Mouse (Mus musculus): ENCODE measurements around the gene Lpin2. TPM values are rescaled to one million over a fixed set of nuclear protein-coding genes. Genes with fewer than 3 reads are reported as not detected.

The Lpin2 gene
- total RNA-seq, 2 experiments from 2014 or later: 90.1 to 101 TPM

DNA sequence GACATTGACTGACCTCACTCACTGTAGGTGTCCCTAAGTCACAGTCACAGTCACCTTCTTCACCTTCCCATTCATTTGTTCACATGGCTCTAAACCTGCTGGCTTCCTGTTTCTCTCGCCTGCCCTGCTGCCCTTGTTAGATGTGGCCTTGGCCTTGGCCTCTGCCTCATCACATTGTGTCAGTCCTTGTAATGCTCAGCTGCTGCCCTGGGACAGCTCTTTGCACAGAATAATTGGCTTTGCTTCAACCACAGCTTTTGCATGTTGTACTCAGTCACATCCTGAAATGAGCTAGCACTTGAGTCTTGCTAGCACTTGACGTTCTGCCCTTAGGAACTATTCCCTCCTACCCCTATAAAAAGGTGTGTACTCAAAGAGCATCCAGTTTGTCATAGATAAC is 42.2 kb downstream of the Lpin2 start:
- no peak for ATAC-seq (replicated peaks; ENCODE audit: low FRiP score, poor library complexity, severe bottlenecking)

DNA sequence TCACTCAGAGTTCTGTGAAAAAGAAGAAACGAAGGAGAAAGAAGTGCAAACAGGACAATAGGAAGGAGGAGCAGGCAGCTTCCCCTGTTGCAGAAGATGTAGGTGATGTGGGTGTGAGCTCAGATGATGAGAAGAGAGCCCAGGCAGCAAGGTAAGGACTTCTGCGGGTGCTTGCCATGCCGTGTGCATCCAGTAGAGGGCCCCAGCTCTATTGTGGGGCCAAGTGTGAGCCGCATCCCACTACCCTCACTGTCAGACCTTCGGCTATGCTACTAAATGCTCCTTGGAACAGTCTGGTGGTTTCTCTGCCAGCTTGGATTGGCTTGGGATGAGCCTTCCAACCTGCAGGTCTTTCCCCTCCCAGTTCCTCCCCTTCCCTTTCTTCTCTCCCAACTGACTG is 42.7 kb downstream of the Lpin2 start:
- peak; percentile 79 for ATAC-seq (replicated peaks; ENCODE audit: low FRiP score, poor library complexity, severe bottlenecking)

DNA sequence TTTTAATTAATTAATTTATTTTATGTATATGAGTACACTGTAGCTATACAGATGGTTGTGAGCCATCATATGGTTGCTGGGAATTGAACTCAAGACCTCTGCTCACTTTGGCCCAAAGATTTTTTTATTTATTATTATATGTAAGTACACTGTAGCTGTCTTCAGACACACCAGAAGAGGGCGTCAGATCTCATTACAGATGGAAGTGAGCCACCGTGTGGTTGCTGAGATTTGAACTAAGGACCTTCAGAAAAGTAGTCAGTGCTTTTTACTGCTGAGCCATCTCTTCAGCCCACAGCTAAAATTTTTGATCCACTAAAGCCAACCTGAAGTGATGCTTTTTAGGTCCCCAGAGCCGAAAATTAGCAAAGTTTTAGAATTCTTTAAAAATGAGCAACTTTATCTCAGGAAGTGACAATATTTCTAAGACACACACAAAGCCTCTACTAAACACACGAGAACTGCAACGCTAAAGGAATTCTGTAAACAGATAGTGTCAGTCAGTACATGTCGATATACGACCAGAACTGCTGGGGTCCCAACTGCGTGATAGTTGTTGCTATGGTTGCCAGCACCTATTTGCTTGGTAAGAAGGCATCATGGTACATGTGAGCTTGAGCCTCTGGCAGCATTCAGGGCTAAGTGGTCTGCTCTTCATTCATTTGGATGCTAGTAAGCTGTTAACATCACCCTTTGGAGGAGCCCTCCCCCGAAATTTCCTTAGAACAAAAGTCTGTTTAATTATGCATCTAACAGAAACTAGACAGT is 45.0 kb downstream of the Lpin2 start:
- ATAC-seq (replicated peaks; ENCODE audit: low FRiP score, poor library complexity, severe bottlenecking): no peak

DNA sequence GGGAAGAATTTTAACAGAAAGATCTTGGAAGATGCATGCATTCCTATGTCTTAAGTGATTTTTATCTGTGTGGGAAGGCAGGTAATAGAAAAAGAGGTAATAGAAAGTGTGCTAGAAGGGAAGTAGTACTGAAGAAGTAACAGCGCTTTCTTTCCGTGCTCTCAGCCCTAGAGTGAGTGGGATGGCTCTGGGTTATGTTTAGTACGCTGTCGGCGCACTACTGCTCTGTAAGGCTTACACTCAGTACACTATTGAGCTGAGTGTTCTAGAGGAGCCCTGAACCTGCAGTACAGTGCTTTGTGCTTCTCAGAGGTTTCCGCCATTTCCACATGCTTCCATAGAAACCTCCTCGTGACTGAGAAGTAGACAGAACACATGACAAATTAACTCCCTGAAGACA is 46.3 kb downstream of the Lpin2 start:
- ATAC-seq (replicated peaks; ENCODE audit: low FRiP score, poor library complexity, severe bottlenecking): no peak

DNA sequence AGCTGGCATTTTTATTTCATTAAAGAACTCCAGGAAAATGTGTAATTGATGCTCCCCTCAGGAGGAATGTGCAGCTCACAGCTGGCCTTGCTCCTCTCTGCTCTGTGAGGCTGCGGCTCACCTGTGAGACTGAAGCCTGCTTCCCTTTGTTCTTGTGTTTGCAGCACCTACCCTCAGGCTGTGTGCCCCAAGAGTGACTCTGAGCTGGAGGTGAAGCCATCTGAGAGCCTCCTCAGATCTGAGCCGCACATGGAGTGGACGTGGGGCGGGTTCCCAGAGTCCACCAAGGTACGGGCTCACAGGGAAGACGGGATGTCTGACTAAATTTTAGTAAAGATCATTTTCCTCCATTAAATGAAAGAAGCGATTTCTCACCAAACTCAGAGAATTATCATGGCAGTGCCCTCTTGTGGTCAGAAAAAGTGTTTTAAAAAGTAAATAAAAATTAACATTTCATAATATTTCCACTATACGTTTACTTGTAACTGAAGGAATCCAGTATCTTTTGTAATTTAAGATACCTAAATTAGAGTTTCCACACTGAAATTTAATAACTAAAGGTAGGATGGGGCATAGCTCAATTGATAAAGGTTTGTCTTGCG is 47.8 kb downstream of the Lpin2 start:
- ATAC-seq (replicated peaks; ENCODE audit: low FRiP score, poor library complexity, severe bottlenecking): peak; percentile 39

DNA sequence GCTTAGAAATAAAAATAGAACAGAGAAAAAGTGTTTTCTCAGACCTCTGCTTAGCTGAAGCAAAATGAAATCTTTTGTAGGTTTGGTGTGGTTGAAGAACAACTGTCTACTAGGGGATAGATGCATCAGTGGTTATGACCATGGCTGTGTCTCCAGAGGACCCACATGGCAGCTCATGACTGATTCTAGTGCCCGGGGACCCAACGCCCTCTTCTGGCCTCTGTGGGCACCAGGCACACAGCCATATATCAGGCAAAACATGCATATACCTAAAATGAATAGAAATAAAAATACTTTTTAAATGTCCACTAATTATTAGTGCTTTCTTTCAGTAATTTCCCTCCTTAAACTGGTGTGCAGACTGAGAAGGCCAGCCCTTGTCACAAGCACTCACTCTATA is 49.6 kb downstream of the Lpin2 start:
- ATAC-seq (replicated peaks; ENCODE audit: low FRiP score, poor library complexity, severe bottlenecking): no peak

DNA sequence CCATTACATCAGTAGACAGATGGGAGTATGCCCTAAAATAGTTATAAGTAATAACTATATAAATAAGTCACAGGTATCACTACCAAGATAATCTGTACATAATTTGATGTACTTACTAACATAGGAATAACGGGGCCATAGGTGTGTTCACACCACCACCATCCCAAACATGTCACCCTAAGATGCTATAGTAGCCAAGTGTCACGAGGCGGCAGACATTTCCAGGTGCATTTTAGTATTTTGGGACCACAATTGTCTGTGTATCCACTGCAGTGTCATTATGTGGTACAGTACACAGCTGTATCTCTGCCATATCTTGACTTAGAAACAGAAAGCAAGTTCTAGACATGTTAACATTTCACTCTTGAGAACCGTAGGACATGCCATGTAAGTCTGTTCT is 50.9 kb downstream of the Lpin2 start:
- no peak for ATAC-seq (replicated peaks; ENCODE audit: low FRiP score, poor library complexity, severe bottlenecking)

DNA sequence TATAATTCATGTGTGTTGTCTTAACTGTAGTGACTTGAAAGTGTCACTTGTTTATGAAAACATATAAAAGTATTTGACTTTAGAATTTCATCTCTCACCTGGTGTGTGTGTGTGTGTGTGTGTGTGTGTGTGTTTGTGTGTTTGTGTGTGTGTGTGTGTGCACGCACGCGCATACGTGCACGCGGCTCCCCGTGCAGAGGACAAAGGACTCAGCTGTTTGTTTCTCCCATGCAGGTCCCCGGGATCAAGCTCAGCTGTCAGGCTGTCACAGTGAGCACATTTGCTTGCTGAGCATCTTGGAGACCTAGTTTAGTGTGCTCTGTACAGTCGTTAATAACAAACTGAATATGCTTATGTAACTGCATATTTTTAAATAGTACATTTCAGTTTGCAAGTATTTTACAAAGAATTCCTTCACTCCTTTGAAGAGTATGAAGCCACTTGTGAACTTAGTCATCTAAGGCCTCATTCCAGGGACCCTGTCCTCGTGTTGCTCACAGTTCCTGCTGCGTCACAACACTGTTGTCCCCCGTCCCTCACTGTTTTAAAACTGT is 51.8 kb downstream of the Lpin2 start:
- no peak for ATAC-seq (replicated peaks; ENCODE audit: low FRiP score, poor library complexity, severe bottlenecking)

DNA sequence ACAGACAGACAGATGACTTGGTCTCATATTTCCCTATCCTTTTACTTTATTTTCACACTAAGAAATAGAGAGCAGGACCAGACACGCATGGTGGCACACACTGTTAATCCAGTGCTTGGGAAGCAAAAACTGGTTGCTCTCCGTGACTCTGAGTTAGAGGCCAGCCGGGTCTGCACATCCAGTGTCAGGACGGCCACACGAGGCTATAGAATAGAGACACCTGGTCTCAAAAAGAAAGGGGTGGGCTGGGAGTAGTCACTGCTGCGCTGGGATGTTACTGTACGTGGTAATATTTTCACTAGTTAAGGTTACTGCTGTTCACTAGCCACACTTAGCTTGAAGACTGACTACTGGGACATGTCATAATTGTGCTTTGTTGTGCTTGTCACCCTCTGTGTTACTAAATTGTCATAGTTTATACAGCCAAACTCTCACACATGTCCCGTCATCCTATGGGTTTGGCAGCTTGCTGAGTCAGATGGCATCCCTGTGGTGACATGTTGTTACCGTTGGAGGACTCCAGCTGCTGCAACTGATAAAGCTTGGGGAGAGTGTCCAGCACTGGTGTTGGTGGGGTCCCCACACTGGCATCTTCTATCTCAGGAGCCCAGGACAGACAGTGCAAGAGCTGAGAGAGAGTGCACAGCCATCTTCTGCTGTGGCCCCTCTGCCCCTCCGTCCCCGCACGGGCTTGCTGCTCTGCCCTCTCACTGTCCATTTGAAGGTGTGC is 53.0 kb downstream of the Lpin2 start:
- ATAC-seq (replicated peaks; ENCODE audit: low FRiP score, poor library complexity, severe bottlenecking): peak; percentile 93

DNA sequence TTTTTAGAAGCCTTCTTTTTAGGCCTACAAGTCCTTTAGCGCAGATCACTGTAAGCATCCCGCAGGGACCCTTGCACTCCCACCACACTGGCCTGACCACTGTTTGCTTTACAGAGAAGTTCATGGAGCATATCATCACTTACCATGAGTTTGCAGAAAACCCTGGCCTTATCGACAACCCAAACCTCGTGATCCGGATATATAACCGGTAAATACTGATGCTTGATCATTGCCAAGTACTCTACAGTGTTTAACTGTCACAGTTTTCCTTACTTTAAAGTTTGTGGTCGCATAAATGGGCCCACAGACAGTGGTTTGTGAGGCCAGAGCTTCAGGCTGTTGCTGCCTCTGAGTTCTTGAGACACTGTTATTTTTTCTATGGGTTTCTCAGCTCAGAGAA is 56.1 kb downstream of the Lpin2 start:
- ATAC-seq (replicated peaks; ENCODE audit: low FRiP score, poor library complexity, severe bottlenecking): peak; percentile 66

DNA sequence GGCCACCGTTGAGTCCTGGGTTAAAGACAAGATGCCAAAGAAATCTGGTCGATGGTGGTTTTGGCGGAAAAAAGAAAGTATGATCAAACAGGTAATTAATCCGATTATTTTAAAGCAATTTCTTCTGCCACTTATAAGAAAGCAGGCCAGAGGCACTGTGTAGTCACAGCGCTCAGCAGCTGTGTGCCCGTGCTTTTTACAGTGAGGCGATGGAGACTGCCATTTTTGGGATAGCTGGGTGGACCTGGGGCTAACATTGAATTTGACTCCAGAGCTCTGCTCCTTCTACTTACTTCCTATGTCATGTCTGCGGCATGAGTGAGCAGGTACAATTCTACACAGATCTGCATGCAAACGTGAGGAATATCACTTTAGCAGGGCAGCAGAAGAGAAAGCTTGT is 58.5 kb downstream of the Lpin2 start:
- no peak for ATAC-seq (replicated peaks; ENCODE audit: low FRiP score, poor library complexity, severe bottlenecking)

DNA sequence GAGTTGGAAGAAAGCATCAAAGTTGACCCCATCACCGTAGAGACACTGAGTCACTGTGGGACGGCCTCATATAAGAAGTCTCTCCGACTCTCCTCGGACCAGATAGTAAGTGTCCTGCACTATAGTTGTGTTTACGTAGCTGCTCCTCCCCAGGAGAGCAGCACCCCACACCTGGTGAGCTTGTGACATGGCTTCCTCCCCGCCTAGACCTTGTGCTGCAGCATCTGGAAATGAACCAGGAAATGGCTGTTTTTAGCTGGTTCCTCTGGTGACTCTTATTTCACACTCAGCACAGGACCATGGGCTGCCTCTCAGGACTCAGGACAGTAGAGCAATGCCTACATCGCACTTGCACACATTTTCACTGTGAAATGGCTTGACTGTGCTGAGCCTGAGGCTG is 60.3 kb downstream of the Lpin2 start:
- ATAC-seq (replicated peaks; ENCODE audit: low FRiP score, poor library complexity, severe bottlenecking): no peak

DNA sequence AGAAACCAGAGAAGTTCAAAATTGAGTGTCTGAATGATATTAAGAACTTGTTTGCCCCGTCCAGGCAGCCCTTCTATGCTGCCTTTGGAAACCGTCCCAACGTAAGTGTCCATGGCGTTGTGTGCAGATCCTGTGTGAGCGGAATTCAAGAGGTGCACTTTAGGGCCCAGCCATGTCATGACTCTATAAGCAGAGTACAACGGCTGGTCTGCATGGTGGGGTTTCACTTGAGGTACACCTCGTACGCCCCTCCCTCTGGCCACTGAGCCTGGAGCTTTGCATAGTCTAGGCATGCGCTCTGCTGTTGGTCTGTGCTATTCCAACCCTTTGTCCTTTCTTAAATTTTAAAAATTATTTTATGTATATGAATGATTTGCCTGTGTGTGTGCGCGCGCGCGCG is 62.8 kb downstream of the Lpin2 start:
- no peak for ATAC-seq (replicated peaks; ENCODE audit: low FRiP score, poor library complexity, severe bottlenecking)

DNA sequence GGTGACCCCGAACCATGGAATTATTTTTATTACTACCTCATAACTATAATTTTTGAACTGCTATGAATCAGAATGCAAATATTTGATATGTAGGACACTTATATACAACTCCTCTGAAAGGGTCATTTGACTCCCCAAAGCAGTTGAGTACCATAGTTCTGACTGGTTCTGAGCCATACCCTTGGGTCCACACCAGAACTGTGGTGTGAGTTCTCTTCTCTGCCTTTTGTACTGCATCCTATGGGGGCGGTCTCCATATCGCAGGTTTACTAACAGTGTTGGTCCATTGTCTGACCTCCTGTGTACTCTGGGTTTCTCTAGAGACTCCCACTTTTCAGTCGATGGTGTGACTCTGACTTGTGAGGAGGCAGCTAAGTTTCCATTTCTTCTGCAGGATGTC is 63.7 kb downstream of the Lpin2 start:
- ATAC-seq (replicated peaks; ENCODE audit: low FRiP score, poor library complexity, severe bottlenecking): no peak

DNA sequence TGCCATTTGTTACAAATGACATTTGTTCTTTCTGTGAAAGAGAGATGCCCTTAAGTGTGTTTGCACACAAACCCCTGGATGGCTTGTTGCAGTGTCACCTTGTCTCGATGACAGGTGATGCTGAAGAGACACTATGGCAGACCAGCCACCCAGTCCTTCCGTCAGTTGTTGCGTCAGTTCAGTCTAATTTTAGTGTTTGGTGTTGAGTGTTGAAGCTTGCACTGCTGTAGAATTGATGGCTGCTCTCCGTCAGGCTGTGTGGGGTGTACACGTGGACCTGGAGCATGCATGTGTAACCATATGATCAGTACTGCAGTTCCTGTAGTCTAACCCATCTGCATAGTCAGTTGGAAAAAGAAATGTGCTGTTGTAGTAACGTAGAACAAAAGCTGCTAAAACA is 66.6 kb downstream of the Lpin2 start:
- ATAC-seq (replicated peaks; ENCODE audit: low FRiP score, poor library complexity, severe bottlenecking): no peak

DNA sequence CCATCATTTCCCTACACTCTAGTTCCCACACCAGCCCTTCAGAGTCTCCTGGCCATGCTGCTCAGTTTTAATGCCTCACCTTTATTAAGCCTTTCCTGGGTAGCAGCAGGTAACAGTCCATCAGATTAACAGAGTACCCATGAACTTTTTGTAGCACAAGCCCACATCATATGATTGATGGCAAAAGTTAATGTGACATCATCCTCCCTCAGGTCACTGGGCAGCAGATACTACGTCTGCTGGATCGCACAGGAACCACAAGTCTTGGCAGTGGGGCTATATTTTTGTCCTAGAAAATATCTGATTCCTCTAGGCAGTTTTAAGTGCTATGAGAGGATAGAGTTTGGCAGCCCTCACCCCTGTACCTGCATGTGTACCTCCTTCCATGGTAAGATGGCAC is 67.7 kb downstream of the Lpin2 start:
- no peak for ATAC-seq (replicated peaks; ENCODE audit: low FRiP score, poor library complexity, severe bottlenecking)

DNA sequence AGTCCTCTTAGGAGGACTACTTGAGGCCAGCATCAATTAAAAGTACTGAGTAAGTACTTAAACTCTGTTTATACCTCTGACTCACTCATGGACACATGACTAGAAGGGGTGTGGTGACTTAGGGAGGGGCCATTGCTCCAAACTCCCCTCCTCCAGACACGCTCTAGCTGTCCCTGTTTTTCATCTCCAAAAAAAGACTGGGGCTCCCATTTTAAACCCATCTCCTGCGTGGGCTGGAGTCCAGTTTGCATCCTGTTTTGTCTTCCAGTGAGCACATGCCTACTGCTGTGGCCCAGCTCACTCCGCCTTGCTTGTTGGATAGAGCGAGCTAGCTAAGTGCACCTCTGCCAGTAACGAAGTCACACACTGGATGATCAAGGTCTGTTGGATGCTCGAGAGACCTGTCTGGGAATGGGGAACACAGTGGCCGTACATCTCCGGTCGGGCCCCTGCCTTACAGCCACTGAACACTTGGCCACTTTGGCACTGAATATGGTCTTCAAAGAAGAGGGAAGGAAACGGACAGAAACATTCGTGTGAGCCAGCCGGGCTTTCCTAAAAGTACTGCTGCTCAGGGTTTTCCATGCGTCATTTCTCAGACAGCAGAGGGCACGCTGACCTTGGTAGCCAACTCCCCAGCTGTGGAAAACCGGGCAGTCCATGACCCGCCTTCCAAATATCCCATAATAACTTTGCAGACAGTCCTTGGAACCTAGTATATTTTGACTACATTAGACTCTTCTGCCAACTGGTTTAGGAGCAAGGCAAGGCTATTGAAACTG is 68.7 kb downstream of the Lpin2 start:
- ATAC-seq (replicated peaks; ENCODE audit: low FRiP score, poor library complexity, severe bottlenecking): 0 out of 2 replicates have a peak, but pooled peaks have one; percentile 17

DNA sequence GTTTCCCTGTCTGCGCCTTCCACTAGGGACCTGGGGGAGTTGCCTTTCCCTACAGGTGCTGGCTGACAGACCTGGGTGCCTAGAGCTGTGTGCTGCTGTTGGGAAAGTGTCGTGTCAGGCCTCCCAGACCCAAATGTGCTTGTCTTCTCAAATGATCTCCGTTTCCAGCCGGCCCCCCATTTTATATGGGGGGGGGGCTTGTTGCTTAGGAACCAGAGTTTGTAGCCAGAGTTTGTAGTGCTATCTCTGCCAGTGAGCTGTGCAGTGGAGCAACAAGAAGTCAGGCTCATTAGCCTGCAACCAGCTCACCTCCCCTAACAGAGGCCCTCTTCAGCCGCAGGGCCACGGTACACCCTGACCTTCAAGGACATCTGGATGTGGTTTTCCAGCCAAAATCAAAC is 69.2 kb downstream of the Lpin2 start:
- ATAC-seq (replicated peaks; ENCODE audit: low FRiP score, poor library complexity, severe bottlenecking): no peak

DNA sequence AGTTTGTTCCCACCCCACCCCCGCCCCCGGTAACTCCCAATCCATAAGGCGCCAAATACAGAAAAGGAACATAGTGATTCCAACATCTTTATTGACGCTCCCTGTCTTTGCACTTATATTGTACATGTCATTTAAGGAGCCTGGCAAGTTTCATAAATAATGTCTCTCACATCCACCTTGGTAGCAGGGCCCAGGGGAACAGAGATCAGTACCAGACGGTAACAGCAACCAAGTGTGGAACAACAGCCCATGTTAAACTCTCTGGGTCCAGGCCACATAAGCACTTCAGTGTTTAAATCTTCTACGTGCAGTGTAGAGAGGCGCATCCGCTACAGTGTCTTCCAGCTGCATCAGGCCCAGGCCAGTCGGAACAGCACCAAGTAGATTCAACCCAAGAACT is 69.7 kb downstream of the Lpin2 start:
- ATAC-seq (replicated peaks; ENCODE audit: low FRiP score, poor library complexity, severe bottlenecking): no peak

DNA sequence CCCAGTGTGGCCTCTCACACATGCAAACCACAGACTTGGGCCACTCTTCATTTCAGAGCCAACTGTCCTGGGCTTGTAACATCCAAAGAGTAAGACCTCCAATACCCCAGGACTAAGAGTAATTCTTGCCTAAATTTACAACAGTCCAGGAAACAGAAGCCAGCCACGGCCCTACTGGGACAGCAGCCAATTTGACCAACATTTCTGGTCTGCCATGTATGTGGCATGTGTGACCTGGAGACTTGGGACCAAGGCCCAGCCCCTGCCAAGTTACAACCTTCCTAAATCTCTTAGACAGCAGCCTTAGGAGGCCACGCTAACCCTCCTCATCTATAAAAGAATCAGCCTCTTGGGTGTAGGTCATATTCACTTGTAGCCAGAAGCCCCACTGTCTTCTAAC is 71.0 kb downstream of the Lpin2 start:
- no peak for ATAC-seq (replicated peaks; ENCODE audit: low FRiP score, poor library complexity, severe bottlenecking)
